Mouse (Mus musculus): Measurements from ENCODE around the gene B3glct. TPM values are rescaled to one million over a fixed set of nuclear protein-coding genes. Genes with fewer than 3 reads are reported as not detected.

B3glct gene
- polyA plus RNA-seq, 1 experiment from 2014 or later = 14.1 TPM

DNA sequence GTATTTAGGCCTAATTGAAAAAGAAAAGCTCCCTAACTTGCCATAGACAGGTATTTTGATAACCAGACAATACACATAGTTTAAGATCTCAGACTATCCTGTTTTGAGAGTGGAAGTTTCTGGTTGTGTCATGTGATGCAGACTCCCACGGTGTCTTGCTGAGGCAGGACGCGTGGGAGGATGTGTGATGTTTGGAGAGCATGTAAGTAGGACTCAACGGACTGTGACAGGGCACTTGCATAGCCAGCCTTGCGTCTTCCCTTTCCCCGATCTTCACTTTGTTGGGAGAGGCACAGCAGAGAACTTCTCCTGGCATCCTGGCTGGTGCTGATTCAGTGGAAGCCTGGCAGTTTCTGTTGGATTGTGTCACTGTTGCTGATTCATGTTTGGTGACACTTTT is 101.7 kb downstream of the B3glct start:
- no peak for DNase-seq (ENCODE audit: low spot score)
- no peak overlapping the region for H3K27ac ChIP-seq (replicated peaks)
- no peaks in the 10 kb centered on the region for H3K27me3 ChIP-seq (ENCODE audit: low read depth, poor library complexity, severe bottlenecking)
- H3K4me1 ChIP-seq = no peaks in the 10 kb centered on the region
- no peak overlapping the region for H3K4me3 ChIP-seq
- 92% methylated on average over 6 of the region's 6 CpGs for WGBS
- H3K36me3 ChIP-seq = no peaks in the 10 kb centered on the region
- peaks cover 10% of the 10 kb centered on the region; the same call in 1 of the 2 replicates for H3K9me3 ChIP-seq (replicated peaks)

DNA sequence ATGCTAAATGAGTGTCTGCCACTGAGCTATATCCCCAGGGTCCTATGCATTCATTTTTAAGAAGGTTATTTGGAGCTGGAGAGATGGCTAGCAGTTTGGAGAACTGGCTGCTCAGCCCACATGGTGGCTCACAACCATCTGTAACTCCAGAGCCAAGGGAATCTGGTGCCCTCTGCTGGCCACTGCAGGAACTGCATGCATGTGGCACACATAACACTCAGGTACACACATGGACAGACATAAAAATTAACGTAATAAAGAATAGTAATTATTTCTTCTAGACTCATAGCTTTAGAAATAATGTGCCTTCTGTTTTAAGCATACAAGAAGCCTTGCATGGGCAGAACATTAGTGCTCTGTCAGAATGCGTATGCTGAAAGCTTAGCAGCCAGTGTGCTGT is 102.4 kb downstream of the B3glct start:
- H3K4me3 ChIP-seq = no peak overlapping the region
- no peaks in the 10 kb centered on the region for H3K4me1 ChIP-seq
- no peaks in the 10 kb centered on the region for H3K36me3 ChIP-seq
- no peak for DNase-seq (ENCODE audit: low spot score)
- 95% methylated on average over 2 of the region's 2 CpGs for WGBS
- peaks cover 16% of the 10 kb centered on the region; the same call in 1 of the 2 replicates for H3K9me3 ChIP-seq (replicated peaks)
- no peak overlapping the region for H3K27ac ChIP-seq (replicated peaks)
- H3K27me3 ChIP-seq (ENCODE audit: low read depth, poor library complexity, severe bottlenecking) = no peaks in the 10 kb centered on the region

DNA sequence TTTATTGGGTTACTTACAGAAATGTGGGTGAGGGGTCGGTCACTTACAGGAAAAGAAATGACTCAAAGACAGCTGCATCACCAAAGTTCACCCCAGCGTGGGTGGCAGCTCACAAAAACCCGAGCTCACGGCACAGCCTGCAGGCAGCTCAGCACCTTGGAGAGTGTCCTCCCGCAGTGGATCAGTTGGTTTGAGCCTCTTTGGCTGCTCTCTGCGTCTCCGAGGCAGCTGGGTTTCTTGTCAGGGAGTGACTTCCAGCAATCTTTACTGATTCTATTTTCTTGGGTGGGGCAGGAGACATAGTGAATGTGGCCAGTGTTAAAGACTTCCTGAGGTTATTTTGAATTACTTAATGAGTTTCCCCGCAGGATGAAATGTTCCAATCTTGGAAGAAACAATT is 112.1 kb downstream of the B3glct start:
- H3K27me3 ChIP-seq (ENCODE audit: low read depth, poor library complexity, severe bottlenecking) = no peaks in the 10 kb centered on the region
- H3K27ac ChIP-seq (replicated peaks) = no peak overlapping the region
- no peak overlapping the region for H3K4me3 ChIP-seq
- DNase-seq (ENCODE audit: low spot score) = no peak
- no peaks in the 10 kb centered on the region for H3K36me3 ChIP-seq
- 30% methylated on average over 8 of the region's 8 CpGs for WGBS
- H3K9me3 ChIP-seq (replicated peaks) = peaks cover 24% of the 10 kb centered on the region
- no peaks in the 10 kb centered on the region for H3K4me1 ChIP-seq

DNA sequence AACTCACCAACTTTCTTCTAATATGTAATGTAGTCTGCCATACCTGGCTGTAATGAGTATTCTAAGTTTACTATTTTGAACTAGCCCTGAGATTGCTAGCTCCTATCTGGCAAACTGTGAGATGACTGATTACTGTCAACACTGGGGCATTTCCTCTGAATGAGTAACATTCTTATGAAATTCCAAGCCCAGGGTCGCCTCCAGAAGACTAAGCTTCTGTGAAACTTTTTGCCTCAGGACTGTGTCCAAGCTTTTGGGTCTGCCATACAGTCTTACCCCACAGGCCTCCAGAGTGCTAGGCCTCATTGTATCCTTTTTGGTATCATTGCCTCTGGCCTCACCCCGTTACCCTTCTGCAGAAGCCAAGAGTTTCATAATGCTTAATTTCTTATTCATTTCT is 132.0 kb downstream of the B3glct start:
- Histone ChIP-seq H3K9me3 (replicated peaks) (no peaks in the 10 kb centered on the region), H3K4me3 (no peak overlapping the region), H3K27ac (replicated peaks) (no peak overlapping the region), H3K36me3 (no peaks in the 10 kb centered on the region), H3K4me1 (0 out of 2 replicates have a peak, but pooled peaks cover 4% of the 10 kb centered on the region), H3K27me3 (ENCODE audit: low read depth, poor library complexity, severe bottlenecking) (no peaks in the 10 kb centered on the region)
- WGBS = 82% methylated on average over 2 of the region's 2 CpGs
- no peak for DNase-seq (ENCODE audit: low spot score)

DNA sequence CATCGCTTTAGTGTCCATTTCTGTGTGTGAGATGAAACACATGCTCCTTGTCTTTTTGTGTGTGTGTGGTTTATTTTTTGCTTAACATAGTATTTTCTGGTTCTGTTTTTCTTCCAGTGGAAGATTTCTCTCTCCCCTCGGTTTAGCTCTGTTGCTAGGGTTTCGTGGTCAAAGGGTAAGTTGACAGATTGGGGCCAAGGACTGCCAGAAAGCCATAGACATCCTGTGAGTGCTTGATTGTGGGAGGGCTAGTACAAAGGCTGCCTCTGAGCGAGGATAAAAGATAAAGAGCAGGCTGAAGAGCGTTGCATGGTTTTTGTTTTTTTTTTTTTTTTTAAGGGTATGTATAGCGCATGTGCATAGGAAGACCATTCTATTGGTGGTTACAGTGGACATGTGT is 133.8 kb downstream of the B3glct start:
- no peaks in the 10 kb centered on the region for H3K27me3 ChIP-seq (ENCODE audit: low read depth, poor library complexity, severe bottlenecking)
- no peak overlapping the region for H3K4me3 ChIP-seq
- H3K4me1 ChIP-seq = 0 out of 2 replicates have a peak, but pooled peaks cover 4% of the 10 kb centered on the region
- no peaks in the 10 kb centered on the region for H3K9me3 ChIP-seq (replicated peaks)
- no peak for DNase-seq (ENCODE audit: low spot score)
- 70% methylated on average over 6 of the region's 6 CpGs for WGBS
- no peaks in the 10 kb centered on the region for H3K36me3 ChIP-seq
- H3K27ac ChIP-seq (replicated peaks) = no peak overlapping the region

Other genes starting within 250 kb of the B3glct start
- 1.0 and 1.3 TPM in 2 replicates for gene Tex26, start 238.6 kb upstream of the B3glct start, polyA plus RNA-seq (2016; fragmentation: Nextera tagmentation; extraction: Ambion mirVana)
- not detected in 2 replicates for gene Wdr95, start 149.6 kb upstream of the B3glct start, polyA plus RNA-seq (2016; fragmentation: Nextera tagmentation; extraction: Ambion mirVana)
- gene Hsph1, start 41.9 kb upstream of the B3glct start, polyA plus RNA-seq (2016; fragmentation: Nextera tagmentation; extraction: Ambion mirVana) = 109 and 137 TPM in 2 replicates